Mouse (Mus musculus) kidney, adult 2 months (tissue): Measurements from ENCODE around the gene Nod1. TPM values are rescaled to one million over a fixed set of nuclear protein-coding genes. Genes with fewer than 3 reads are reported as not detected.

Experiments
- DNase-seq: peaks from one replicate; pipeline ENCODE4 v3.0.0; 2021
- H3K27ac ChIP-seq: fragments of 200-500 bp; 2 replicates; pipeline ENCODE4 v1.5.1; 2012; ENCODE audit warnings: low read depth, low read length, control low read depth, inconsistent platforms; ENCODE audit not compliant: insufficient read depth
- H3K27me3 ChIP-seq: fragments of 200-500 bp; replicated peaks from 2 replicates; pipeline ENCODE4 v1.6.1; 2012; ENCODE audit warnings: mild to moderate bottlenecking, moderate library complexity, low read length, inconsistent platforms; ENCODE audit not compliant: control insufficient read depth, insufficient read depth
- H3K36me3 ChIP-seq: fragments of 200-500 bp; 2 replicates; pipeline ENCODE4 v1.6.1; 2012; ENCODE audit warnings: mild to moderate bottlenecking, moderate library complexity, low read length, inconsistent platforms; ENCODE audit not compliant: control insufficient read depth, insufficient read depth
- H3K4me1 ChIP-seq: fragments of 200-500 bp; 2 replicates; pipeline ENCODE4 v1.6.1; 2011; ENCODE audit warnings: low read length; ENCODE audit not compliant: control insufficient read depth, insufficient read depth
- H3K4me3 ChIP-seq: fragments of 200-500 bp; 2 replicates; pipeline ENCODE4 v1.5.1; 2011; ENCODE audit warnings: mild to moderate bottlenecking, low read depth, low read length, control low read depth; ENCODE audit not compliant: insufficient read depth
- CTCF ChIP-seq: fragments of 200-500 bp; conservative IDR thresholded peaks from 2 replicates; pipeline ENCODE4 v1.5.1; 2011; ENCODE audit warnings: low read depth, mild to moderate bottlenecking, control low read depth, low read length, moderate library complexity, mixed read lengths; ENCODE audit not compliant: insufficient read depth, insufficient read length
- POLR2A ChIP-seq: fragments of 200-500 bp; IDR thresholded peaks from one replicate; pipeline ENCODE4 v1.6.1; 2011; ENCODE audit warnings: low read depth, low read length, control low read depth
- WGBS: fragments of 180-500 bp; shearing (Covaris S2); methylation state at CpG from one replicate; pipeline ENCODE4 v1.1.7; 2018; 5-methylcytosine and 5-hydroxymethylcytosine counted together
- polyA plus RNA-seq: library from polyadenylated mRNA; depleted of rRNA; stranded (reverse); fragments of >200 nt; gene quantifications from 2 replicates; pipeline ENCODE4 v1.2.3, GENCODE M21; 2012; rRNA removed

Gene Nod1
- 14.0 and 18.7 TPM in 2 replicates for polyA plus RNA-seq

GRCm38 (mm10) chr6:54972111-54972928, at the start of gene Nod1:
Nod1 (minus strand) TSS chr6:54972612.
- Histone ChIP-seq H3K27me3 (no peaks in the 10 kb centered on the region), H3K36me3 (no peaks in the 10 kb centered on the region), H3K27ac (peak within 1 kb of the TSS; percentile 84), H3K4me1 (peaks cover 6% of the 10 kb centered on the region; the same call in 1 of the 2 replicates), H3K4me3 (peak within 1 kb of the TSS; percentile 66)
- peak; percentile 91 for DNase-seq
- no peak for TF ChIP-seq CTCF
- TF ChIP-seq POLR2A, result peak; percentile 56
- under 1% methylated on average over 53 of the region's 53 CpGs for WGBS

GRCm38 (mm10) chr6:55021806-55022205, 49.4 kb upstream of the Nod1 start:
- 92% methylated on average over 7 of the region's 7 CpGs for WGBS
- Histone ChIP-seq H3K4me3 (no peak overlapping the region), H3K27ac (no peak overlapping the region), H3K36me3 (no peaks in the 10 kb centered on the region), H3K27me3 (no peaks in the 10 kb centered on the region), H3K4me1 (no peaks in the 10 kb centered on the region)
- no peak for TF ChIP-seq POLR2A
- no peak for TF ChIP-seq CTCF
- no peak for DNase-seq

GRCm38 (mm10) chr6:55018417-55018816, 46.0 kb upstream of the Nod1 start:
- WGBS, result 85% methylated on average over 2 of the region's 2 CpGs
- TF ChIP-seq CTCF (no peak), POLR2A (no peak)
- H3K4me1 ChIP-seq, result no peaks in the 10 kb centered on the region
- no peaks in the 10 kb centered on the region for H3K36me3 ChIP-seq
- no peaks in the 10 kb centered on the region for H3K27me3 ChIP-seq
- no peak overlapping the region for H3K4me3 ChIP-seq
- DNase-seq, result no peak
- no peak overlapping the region for H3K27ac ChIP-seq

- Histone ChIP-seq H3K4me1 (no peaks in the 10 kb centered on the region), H3K27me3 (no peaks in the 10 kb centered on the region), H3K36me3 (no peaks in the 10 kb centered on the region), H3K27ac (no peak overlapping the region), H3K4me3 (peak overlapping the region; percentile 14; the same call in 1 of the 2 replicates)
- peak; percentile 78 for DNase-seq
- TF ChIP-seq POLR2A, result no peak
- TF ChIP-seq CTCF, result peak; percentile 95
- 24% methylated on average over 15 of the region's 15 CpGs for WGBS
These were observed 44.5 kb upstream of the Nod1 start for GRCm38 (mm10) chr6:55016710-55017583.

- TF ChIP-seq POLR2A (no peak), CTCF (peak; percentile 77)
- peak; percentile 77 for DNase-seq
- no peak overlapping the region for H3K27ac ChIP-seq
- no peaks in the 10 kb centered on the region for H3K27me3 ChIP-seq
- no peak overlapping the region for H3K4me3 ChIP-seq
- H3K4me1 ChIP-seq, result no peaks in the 10 kb centered on the region
- no peaks in the 10 kb centered on the region for H3K36me3 ChIP-seq
- WGBS, result 6% methylated on average over 5 of the region's 5 CpGs
These were observed 43.8 kb upstream of the Nod1 start for GRCm38 (mm10) chr6:55016236-55016635.

- no peaks in the 10 kb centered on the region for H3K4me1 ChIP-seq
- no peak overlapping the region for H3K4me3 ChIP-seq
- H3K27ac ChIP-seq, result no peak overlapping the region
- WGBS, result 91% methylated on average over 3 of the region's 3 CpGs
- TF ChIP-seq CTCF (no peak), POLR2A (no peak)
- no peak for DNase-seq
- no peaks in the 10 kb centered on the region for H3K27me3 ChIP-seq
- H3K36me3 ChIP-seq, result no peaks in the 10 kb centered on the region
These were observed 41.8 kb upstream of the Nod1 start for GRCm38 (mm10) chr6:55014184-55014583.

GRCm38 (mm10) chr6:55012516-55012915, 40.1 kb upstream of the Nod1 start:
- WGBS, result 55% methylated on average over 7 of the region's 7 CpGs
- DNase-seq, result no peak
- H3K4me3 ChIP-seq, result no peak overlapping the region
- no peaks in the 10 kb centered on the region for H3K36me3 ChIP-seq
- TF ChIP-seq CTCF (no peak), POLR2A (no peak)
- no peak overlapping the region for H3K27ac ChIP-seq
- no peaks in the 10 kb centered on the region for H3K27me3 ChIP-seq
- no peaks in the 10 kb centered on the region for H3K4me1 ChIP-seq
